Mouse (Mus musculus) liver, embryonic 15.5 days (tissue): Measurements from ENCODE around the gene Gtf2ird1. TPM values are rescaled to one million over a fixed set of nuclear protein-coding genes. Genes with fewer than 3 reads are reported as not detected.

ENCODE experiments used
- ATAC-seq: fragments of 200-750 bp; cut with Nextera tagmentation; 2 replicates; pipeline ENCODE4 v1.8.0; 2017; ENCODE audit warnings: moderate number of reproducible peaks, mild to moderate bottlenecking, moderate library complexity; ENCODE audit not compliant: insufficient read depth
- H3K27ac ChIP-seq: fragments of 300-500 bp; sonication (generic); replicated peaks from 2 replicates; pipeline ENCODE4 v1.5.1; 2015; ENCODE audit warnings: mild to moderate bottlenecking, inconsistent platforms
- H3K27me3 ChIP-seq: fragments of 300-500 bp; sonication (generic); 2 replicates; pipeline ENCODE4 v1.6.1; 2015; ENCODE audit warnings: mild to moderate bottlenecking, inconsistent platforms
- H3K36me3 ChIP-seq: fragments of 300-500 bp; sonication (generic); replicated peaks from 2 replicates; pipeline ENCODE4 v1.6.1; 2015; ENCODE audit warnings: moderate library complexity, mild to moderate bottlenecking, inconsistent platforms
- H3K4me1 ChIP-seq: fragments of 300-500 bp; sonication (generic); replicated peaks from 2 replicates; pipeline ENCODE4 v1.6.1; 2015; ENCODE audit warnings: inconsistent platforms
- H3K4me2 ChIP-seq: fragments of 300-500 bp; sonication (generic); 2 replicates; pipeline ENCODE4 v1.6.1; 2015; ENCODE audit warnings: moderate library complexity, mild to moderate bottlenecking, inconsistent platforms
- H3K4me3 ChIP-seq: fragments of 300-500 bp; sonication (generic); replicated peaks from 2 replicates; pipeline ENCODE4 v1.5.1; 2015; ENCODE audit warnings: mild to moderate bottlenecking, inconsistent platforms
- H3K9ac ChIP-seq: fragments of 300-500 bp; sonication (generic); 2 replicates; pipeline ENCODE4 v1.6.1; 2015; ENCODE audit warnings: moderate library complexity, mild to moderate bottlenecking, inconsistent platforms
- H3K9me3 ChIP-seq: fragments of 300-500 bp; sonication (generic); replicated peaks from 2 replicates; pipeline ENCODE4 v1.6.1; 2016; ENCODE audit warnings: inconsistent platforms
- WGBS: fragments of 180-500 bp; shearing (Covaris S2); methylation state at CpG from one replicate; pipeline ENCODE4 v1.1.7; 2015; ENCODE audit warnings: mixed read lengths; ENCODE audit not compliant: insufficient replicate concordance; 5-methylcytosine and 5-hydroxymethylcytosine counted together
- microRNA-seq: library from miRNA; unstranded; fragments of <30 nt; microRNA quantifications from one replicate; pipeline ENCODE4, GENCODE M21; 2016
- polyA plus RNA-seq: library from polyadenylated mRNA; unstranded; fragments of >200 nt; fragmentation: Nextera tagmentation; extraction: Ambion mirVana; gene quantifications from 2 replicates; pipeline ENCODE4 v1.2.1, GENCODE M21; 2015

Gtf2ird1 gene
- polyA plus RNA-seq, 1 experiment from 2014 or later, result 10.2 TPM

GRCm38 (mm10) chr5:134312691-134313450 is 143.6 kb downstream of the Gtf2ird1 start:
- H3K36me3 ChIP-seq, result peaks cover 33% of the 10 kb centered on the region
- no peaks in the 10 kb centered on the region for H3K9me3 ChIP-seq
- no peak for ATAC-seq
- peak overlapping the region; percentile 81 for H3K4me3 ChIP-seq
- peaks cover 38% of the 10 kb centered on the region for H3K4me1 ChIP-seq
- H3K4me2 ChIP-seq, result peak overlapping the region; percentile 98
- H3K27ac ChIP-seq, result peak overlapping the region; percentile 91
- WGBS, result 3% methylated on average over 19 of the region's 19 CpGs
- peak overlapping the region; percentile 81 for H3K9ac ChIP-seq
- H3K27me3 ChIP-seq, result no peaks in the 10 kb centered on the region

GRCm38 (mm10) chr5:134311894-134312411 is 144.6 kb downstream of the Gtf2ird1 start:
- no peaks in the 10 kb centered on the region for H3K27me3 ChIP-seq
- peak overlapping the region; percentile 81 for H3K4me3 ChIP-seq
- peaks cover 38% of the 10 kb centered on the region for H3K4me1 ChIP-seq
- no peak for ATAC-seq
- 79% methylated on average over 6 of the region's 6 CpGs for WGBS
- no peaks in the 10 kb centered on the region for H3K9me3 ChIP-seq
- no peak overlapping the region for H3K9ac ChIP-seq
- H3K4me2 ChIP-seq, result peak overlapping the region; percentile 98
- H3K36me3 ChIP-seq, result peaks cover 37% of the 10 kb centered on the region
- no peak overlapping the region for H3K27ac ChIP-seq

- Histone ChIP-seq H3K27ac (no peak overlapping the region), H3K9ac (no peak overlapping the region), H3K36me3 (peaks cover 50% of the 10 kb centered on the region), H3K27me3 (no peaks in the 10 kb centered on the region), H3K9me3 (no peaks in the 10 kb centered on the region), H3K4me3 (no peak overlapping the region), H3K4me2 (no peak overlapping the region), H3K4me1 (peaks cover 29% of the 10 kb centered on the region)
- ATAC-seq, result no peak
- WGBS, result 88% methylated on average over 9 of the region's 9 CpGs
Measured at GRCm38 (mm10) chr5:134310201-134310600, 146.3 kb downstream of the Gtf2ird1 start.

GRCm38 (mm10) chr5:134309345-134309744 is 147.2 kb downstream of the Gtf2ird1 start:
- Histone ChIP-seq H3K27me3 (no peaks in the 10 kb centered on the region), H3K36me3 (peaks cover 57% of the 10 kb centered on the region), H3K9me3 (no peaks in the 10 kb centered on the region), H3K4me3 (no peak overlapping the region), H3K4me2 (no peak overlapping the region), H3K27ac (no peak overlapping the region), H3K4me1 (peaks cover 25% of the 10 kb centered on the region), H3K9ac (no peak overlapping the region)
- WGBS, result 88% methylated on average over 1 of the region's 1 CpGs
- no peak for ATAC-seq

Small RNA genes lying within 50 kb of the gene (microRNA-seq; reads per million reads assigned to microRNA genes)
- gene Gm26340 (not detected), gene Mir3965 (0.76 reads per million)

Other genes starting within 250 kb of the Gtf2ird1 start
- 25.8 and 27.7 TPM in 2 replicates for gene Ncf1, start 227.1 kb downstream of the Gtf2ird1 start, polyA plus RNA-seq
- 32.2 and 35.7 TPM in 2 replicates for gene Gtf2i, start 142.0 kb downstream of the Gtf2ird1 start, polyA plus RNA-seq
- 0.46 and 0.50 TPM in 2 replicates for gene Clip2, start 95.7 kb upstream of the Gtf2ird1 start, polyA plus RNA-seq
- not detected in 2 replicates for gene Syna, start 103.5 kb upstream of the Gtf2ird1 start, polyA plus RNA-seq
- gene Rfc2, start 124.7 kb upstream of the Gtf2ird1 start, polyA plus RNA-seq, result 157 and 158 TPM in 2 replicates
- gene Lat2, start 158.3 kb upstream of the Gtf2ird1 start, polyA plus RNA-seq, result 2.2 and 2.6 TPM in 2 replicates
- 171 and 194 TPM in 2 replicates for gene Eif4h, start 182.8 kb upstream of the Gtf2ird1 start, polyA plus RNA-seq
- gene Limk1, start 231.9 kb upstream of the Gtf2ird1 start, polyA plus RNA-seq, result 0.81 and 1.1 TPM in 2 replicates